Mouse (Mus musculus) C2C12 (cell line): ENCODE data around the gene Phip.

Source experiments
- CEBPB ChIP-seq: IDR thresholded peaks from one replicate; pipeline ENCODE4 v1.6.1; 2011; ENCODE audit warnings: low read depth, mild to moderate bottlenecking, control low read depth, moderate library complexity
- MAX ChIP-seq: IDR thresholded peaks from one replicate; pipeline ENCODE4 v1.6.1; 2011; ENCODE audit warnings: mild to moderate bottlenecking, control low read depth
- USF1 ChIP-seq: IDR thresholded peaks from one replicate; pipeline ENCODE4 v1.6.1; 2011; ENCODE audit warnings: low read depth, mild to moderate bottlenecking, control low read depth, moderate library complexity

- TF ChIP-seq CEBPB = no peak
- no peak for TF ChIP-seq MAX
- no peak for TF ChIP-seq USF1
Observed at GRCm38 (mm10) chr9:82856241-82856640, 119.1 kb downstream of the Phip start.
